Mouse (Mus musculus): ENCODE measurements at regions not wholly inside any gene's neighbourhood (a gene's known extent, or its start where the extent isn't known, plus 50 kb on each side); places are given as distances from the start of the nearest gene placed in this dataset.

DNA sequence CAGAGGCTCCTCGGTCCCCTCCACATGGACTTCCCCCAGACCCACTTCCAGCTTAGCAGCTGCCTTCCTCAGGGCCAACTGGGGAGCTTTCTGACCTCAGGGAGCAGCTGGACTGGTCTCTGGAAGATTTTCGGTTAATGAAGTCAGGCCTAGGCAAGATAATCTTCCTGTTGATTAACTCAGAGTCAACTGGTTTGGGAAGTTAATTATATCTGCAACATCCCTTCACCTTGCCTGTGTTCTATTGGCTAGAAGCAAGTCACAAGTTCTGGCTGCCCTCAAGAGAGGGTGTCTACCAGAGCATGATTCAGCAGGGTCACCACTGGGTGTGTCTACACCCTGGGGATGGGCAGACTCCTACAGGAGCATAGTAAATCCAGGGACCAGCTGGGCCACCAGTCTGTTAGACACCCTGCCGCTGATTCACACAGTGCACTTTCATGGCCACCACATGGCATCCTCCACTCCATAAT, 53.9 kb upstream of the Maml3 start:
- CTCF ChIA-PET: no interaction called here

DNA sequence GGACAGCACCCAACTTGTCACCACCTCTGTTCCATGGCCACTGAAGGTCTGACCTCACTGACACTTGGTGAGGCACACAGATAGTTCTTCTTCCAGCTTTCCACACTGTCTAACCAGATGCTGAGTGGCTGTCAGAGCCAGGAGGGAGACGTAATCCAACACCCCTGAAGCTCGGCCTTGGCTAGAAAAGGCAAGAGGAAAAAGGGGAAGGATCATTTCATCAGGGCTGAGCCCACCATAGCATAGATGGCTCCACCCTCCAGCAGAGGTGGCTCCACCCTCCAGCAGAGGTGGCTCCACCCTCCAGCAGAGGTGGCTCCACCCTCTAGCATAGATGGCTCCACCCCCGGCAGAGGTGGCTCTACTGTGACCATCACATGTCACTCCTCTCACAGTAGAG, 56.8 kb upstream of the Maml3 start:
- CTCF ChIA-PET: no interaction called here

GRCm38 (mm10) chr3:52163990-52164389, 59.1 kb upstream of the Maml3 start:
- CTCF ChIA-PET: no interaction called here

DNA sequence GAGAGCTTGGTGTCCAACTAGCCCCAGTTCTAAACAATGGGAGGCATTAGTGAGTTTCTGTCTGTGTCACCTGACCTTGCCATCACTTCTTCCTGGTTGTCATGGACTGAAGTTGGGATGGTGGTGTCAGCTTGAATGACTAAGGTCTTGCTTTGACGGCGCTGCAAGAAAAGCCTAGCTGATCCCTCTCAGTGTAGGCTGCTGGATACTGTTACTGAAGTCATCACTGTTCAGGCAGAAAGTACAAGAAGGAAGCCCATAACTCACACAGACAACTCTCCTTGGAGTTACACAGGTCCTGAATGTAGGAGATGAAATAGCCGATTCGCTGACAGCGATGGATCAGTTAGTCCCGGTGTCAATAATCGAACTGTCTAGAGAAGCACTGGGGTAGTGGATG, 62.5 kb upstream of the Maml3 start:
- CTCF ChIA-PET: no interaction called here

- CTCF ChIA-PET: interaction anchor here (0.5 kb wide), 1 partner anchor 1299 kb away, joined by 3 read pairs; no protein-coding TSS in a partner anchor
These were observed 66.0 kb upstream of the Maml3 start for GRCm38 (mm10) chr3:52170847-52171246.

DNA sequence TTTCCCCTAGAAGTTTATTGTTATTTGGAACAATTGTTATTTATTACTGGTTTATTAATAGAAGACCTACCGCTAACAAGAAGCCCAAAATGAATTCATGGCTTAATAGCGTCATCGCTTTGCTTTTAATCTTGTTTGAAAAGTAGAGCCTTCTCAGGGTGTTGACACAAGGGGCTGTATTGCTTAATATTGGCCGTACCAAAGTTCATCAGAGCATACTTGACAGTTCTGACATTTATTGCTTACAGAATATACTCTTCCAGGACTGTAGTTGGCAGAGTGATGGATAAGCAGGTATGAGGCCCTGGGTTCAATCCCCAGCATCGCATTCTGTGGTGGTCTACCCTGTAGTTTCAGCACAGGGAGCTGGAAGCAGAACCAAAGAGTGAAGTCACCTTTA, 66.4 kb upstream of the Maml3 start:
- CTCF ChIA-PET: interaction anchor here (0.5 kb wide), 1 partner anchor 1299 kb away, joined by 3 read pairs; no protein-coding TSS in a partner anchor

- CTCF ChIA-PET: interaction anchor here (1.2 kb wide), 1 partner anchor 144 kb away, joined by 3 read pairs; no protein-coding TSS in a partner anchor
These were observed 68.6 kb upstream of the Maml3 start for GRCm38 (mm10) chr3:52173490-52173889.

DNA sequence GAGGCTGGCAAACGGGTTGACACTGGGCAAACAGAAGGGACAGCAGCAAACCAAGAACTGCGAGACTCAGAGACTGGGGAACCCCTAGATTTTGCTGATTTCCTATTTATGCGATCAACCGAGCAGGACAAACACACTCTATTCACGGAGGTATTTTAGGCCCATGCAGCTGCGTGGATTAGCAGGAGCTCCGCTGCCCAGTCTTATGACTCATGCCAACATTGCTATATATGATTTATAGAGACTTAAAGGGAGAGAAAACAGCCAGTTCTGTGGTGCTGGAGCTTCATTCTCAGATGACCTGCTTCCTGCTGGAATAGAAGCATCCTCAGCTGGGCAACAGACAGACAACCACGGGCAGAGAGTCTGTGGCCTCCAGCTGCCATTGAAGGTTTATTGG, 71.2 kb upstream of the Maml3 start:
- CTCF ChIA-PET: interaction anchor here (0.6 to 0.7 kb wide), 2 partner anchors 55 to 452 kb away, joined by 3 to 5 read pairs; no protein-coding TSS in a partner anchor

DNA sequence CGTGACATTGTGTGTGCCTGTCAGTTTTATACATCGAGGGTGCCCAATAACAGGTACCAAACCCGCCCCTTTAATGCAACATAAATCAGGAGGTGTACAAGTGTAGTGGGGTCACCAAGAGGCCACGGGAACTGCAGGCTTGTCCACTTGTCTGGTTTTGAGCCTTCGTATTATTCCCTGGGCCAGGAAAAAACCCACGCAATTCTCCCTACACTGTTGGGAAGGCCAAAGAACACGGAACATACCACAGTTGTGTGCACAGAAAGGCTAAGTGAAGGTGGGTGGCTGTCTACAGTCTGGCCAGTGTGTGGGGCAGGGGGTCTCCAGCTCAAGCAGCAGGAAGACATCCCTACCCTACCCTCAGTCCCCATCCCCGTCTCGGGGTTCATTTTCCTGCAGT, 74.0 kb upstream of the Maml3 start:
- CTCF ChIA-PET: interaction anchor here (0.5 kb wide), 1 partner anchor 125 kb away, joined by 3 read pairs; no protein-coding TSS in a partner anchor

DNA sequence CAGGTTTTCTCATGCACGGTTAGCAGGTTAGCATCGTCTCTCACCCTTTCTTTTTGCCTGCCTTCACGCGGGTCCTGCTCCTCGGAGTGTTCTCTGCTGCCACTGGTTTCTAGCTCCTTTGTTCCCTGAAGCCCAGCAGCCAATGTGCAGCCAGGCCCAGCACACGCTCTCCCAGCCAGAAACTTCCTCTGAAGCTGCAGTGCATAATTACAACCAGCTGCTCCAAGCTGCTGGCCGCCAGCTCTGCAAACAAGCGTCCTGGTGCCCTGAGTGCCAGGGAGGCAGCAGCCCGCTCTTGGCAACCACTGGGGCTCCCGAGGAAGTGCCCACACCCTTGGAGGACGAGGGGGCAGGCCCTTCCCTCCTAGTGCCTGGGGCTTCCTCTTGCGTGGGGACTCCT, 74.8 kb upstream of the Maml3 start:
- CTCF ChIA-PET: interaction anchor here (0.7 kb wide), 1 partner anchor 73 kb away, joined by 7 read pairs; no protein-coding TSS in a partner anchor

DNA sequence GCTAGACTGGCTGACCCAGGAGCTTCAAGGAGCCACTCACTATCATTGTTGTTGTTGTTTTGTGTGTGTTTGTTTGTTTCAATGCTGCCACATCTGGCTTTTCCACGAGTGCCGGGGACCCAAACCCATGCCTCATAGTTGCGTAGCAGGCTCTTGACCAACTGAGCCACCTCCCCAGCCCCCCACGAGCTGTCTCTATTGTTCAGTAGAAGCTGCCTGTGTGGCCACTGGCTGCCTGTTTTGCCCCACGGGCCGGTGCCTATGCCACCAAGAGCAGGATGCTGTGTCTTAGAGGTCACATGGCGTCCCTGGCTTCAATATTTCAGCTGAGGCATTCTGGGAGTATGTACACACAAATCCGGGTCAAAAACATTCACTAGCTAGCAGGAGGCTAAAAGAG, 75.4 kb upstream of the Maml3 start:
- CTCF ChIA-PET: no interaction called here

DNA sequence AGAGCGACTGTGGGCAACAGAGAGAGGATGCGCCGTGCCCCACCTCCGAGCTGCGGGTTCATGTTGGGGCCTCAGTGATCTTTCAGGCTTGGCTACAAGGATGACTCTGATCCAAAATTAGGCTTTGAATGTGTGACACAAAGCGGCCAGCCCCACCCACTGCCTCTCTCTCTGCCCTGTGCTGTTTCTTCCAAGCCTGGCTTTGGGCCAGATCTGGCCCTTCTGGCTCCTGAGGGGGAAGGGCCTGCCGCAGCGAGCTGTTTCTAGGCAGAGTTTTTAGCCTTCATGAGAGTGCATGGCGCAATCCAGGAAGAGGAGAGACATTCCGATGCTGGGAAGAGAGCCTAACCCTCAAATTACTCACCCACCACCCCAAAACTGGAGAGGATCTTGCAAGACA, 75.9 kb upstream of the Maml3 start:
- CTCF ChIA-PET: no interaction called here

GRCm38 (mm10) chr3:52181326-52182101, 76.6 kb upstream of the Maml3 start:
- CTCF ChIA-PET: no interaction called here

GRCm38 (mm10) chr3:52184241-52184640, 79.4 kb upstream of the Maml3 start:
- CTCF ChIA-PET: no interaction called here

- CTCF ChIA-PET: no interaction called here
These were observed 80.5 kb upstream of the Maml3 start for GRCm38 (mm10) chr3:52185351-52185750.

DNA sequence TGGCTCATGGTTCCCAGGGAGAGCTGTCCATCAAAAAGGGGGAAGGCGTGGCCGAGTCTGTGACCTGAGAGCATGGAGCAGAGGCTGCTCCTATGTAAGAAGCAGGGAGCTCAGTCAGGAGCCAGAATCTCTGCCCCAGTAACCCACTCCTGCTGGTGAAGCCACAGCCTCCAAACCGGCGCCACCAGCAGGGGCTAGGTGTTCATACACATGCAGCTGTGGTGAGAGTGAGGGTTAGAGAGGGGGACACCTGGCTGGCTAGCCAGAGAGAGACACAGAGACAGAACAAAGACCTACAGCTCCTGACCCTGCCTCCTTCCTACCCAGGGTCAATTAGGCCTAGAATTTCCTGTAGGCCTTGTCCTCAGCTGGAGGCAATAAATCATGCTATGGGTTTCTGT, 80.7 kb upstream of the Foxo1 start:
- CTCF ChIA-PET: no interaction called here

- CTCF ChIA-PET: no interaction called here
These were observed 79.8 kb upstream of the Foxo1 start for GRCm38 (mm10) chr3:52188303-52188702.

DNA sequence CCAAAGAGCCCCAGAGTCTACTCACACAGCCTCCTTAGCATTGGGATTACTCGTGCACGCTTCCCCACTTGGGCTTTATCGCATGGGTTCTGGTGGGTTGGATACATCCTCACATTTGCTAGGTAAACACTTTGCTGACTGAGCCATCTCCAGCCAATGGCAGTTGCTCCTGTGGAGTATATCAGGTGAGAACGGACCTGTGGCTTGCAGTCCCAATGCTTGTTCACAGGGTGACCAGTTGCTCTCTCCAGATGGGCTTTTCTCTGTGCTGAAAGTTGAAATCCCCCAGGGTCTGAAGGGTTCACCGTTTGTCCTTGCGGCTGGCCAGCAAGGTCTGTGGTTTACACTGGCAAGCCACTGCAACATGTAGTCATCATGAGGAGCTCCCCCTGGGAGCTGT, 79.1 kb upstream of the Foxo1 start:
- CTCF ChIA-PET: no interaction called here

DNA sequence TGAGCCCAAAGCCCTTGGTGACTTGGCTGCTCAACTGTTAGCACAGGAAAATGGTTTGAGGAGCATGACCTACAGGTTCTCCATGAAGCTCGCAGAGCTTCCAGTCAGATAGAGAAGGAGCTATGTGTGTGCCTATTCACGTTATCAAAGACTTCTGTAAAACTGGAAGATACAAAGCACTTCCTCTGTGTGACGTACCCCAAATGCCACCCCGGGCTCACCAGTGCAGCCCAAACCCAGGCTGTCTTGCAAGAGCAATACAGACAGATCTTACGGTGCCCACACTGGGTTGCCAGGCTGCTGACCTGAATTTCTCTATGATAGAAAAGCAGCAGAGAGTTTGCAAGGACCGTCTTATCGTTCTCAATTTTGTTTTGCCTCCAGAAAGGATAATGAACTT, 78.1 kb upstream of the Foxo1 start:
- CTCF ChIA-PET: no interaction called here

DNA sequence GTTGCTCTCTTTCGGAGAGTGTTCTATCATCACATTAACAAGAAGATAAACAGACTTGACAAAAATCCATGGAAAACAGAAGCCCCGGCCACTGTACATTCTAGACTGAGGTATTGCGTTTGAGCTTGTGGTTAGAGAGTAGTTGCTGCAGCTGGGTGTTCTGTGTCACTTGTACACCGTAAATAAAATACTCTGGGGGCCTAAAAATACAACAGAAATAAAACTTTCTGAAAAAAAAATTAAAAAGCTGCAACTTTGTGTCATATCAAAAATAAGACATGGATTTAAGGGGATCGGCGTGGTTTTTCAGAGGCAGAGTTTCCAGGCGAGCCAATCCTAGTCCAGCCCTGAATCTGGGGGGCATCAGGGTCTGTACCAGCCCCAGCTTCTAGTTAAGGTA, 75.1 kb upstream of the Foxo1 start:
- CTCF ChIA-PET: interaction anchor here (0.6 kb wide), 1 partner anchor 221 kb away, joined by 3 read pairs; no protein-coding TSS in a partner anchor

- CTCF ChIA-PET: no interaction called here
These were observed 73.9 kb upstream of the Foxo1 start for GRCm38 (mm10) chr3:52194216-52194615.

DNA sequence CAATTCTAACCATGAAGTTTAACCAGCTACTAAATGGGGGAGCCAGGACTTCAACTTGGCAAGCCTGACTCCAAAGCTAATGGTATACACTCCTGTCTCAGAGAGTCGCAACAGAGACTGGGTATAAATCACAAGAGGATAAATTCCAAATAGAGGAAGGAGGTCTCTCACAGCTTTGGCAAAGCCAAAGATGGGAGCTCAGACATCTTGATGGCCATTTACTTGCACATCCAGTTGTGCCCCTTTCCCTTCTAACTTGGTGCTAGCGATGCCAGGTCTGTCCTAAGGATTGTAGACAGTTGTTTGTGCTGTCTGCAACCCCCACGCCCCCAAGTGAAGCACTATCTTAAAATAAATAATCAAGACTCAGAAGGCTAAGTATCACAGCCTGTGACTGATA, 72.7 kb upstream of the Foxo1 start:
- CTCF ChIA-PET: interaction anchor here (0.6 to 0.7 kb wide), 2 partner anchors 112 to 127 kb away, joined by 3 read pairs; no protein-coding TSS in a partner anchor
